Mouse (Mus musculus): ENCODE data around the gene Nfib.
A peak's percentile ranks its signal among the peaks of the same experiment; 100 is the strongest.

The Nfib gene

GRCm38 (mm10) chr4:82624285-82625045 is 81.1 kb downstream of the Nfib start:
- no peak for DNase-seq (ENCODE audit: low spot score)

- no peak for DNase-seq (ENCODE audit: low spot score)
Measured at GRCm38 (mm10) chr4:82623835-82624234, 81.7 kb downstream of the Nfib start.

GRCm38 (mm10) chr4:82623081-82623538 is 82.4 kb downstream of the Nfib start:
- no peak for DNase-seq (ENCODE audit: low spot score)

- DNase-seq (ENCODE audit: low spot score): no peak
Measured at GRCm38 (mm10) chr4:82622321-82622836, 83.2 kb downstream of the Nfib start.

GRCm38 (mm10) chr4:82619539-82619941 is 86.0 kb downstream of the Nfib start:
- peak; percentile 61 for DNase-seq (ENCODE audit: low spot score)

GRCm38 (mm10) chr4:82619003-82619402 is 86.5 kb downstream of the Nfib start:
- DNase-seq (ENCODE audit: low spot score): no peak

- no peak for DNase-seq (ENCODE audit: low spot score)
Measured at GRCm38 (mm10) chr4:82617257-82617656, 88.3 kb downstream of the Nfib start.

- DNase-seq (ENCODE audit: low spot score): no peak
Measured at GRCm38 (mm10) chr4:82615712-82616111, 89.8 kb downstream of the Nfib start.

GRCm38 (mm10) chr4:82614466-82614805 is 91.1 kb downstream of the Nfib start:
- no peak for DNase-seq (ENCODE audit: low spot score)

- no peak for DNase-seq (ENCODE audit: low spot score)
Measured at GRCm38 (mm10) chr4:82613606-82614465, 91.7 kb downstream of the Nfib start.

- no peak for DNase-seq (ENCODE audit: low spot score)
Measured at GRCm38 (mm10) chr4:82609676-82610075, 95.9 kb downstream of the Nfib start.

GRCm38 (mm10) chr4:82608768-82609610 is 96.6 kb downstream of the Nfib start:
- no peak for DNase-seq (ENCODE audit: low spot score)

- DNase-seq (ENCODE audit: low spot score): no peak
Measured at GRCm38 (mm10) chr4:82607266-82607665, 98.3 kb downstream of the Nfib start.

GRCm38 (mm10) chr4:82606351-82606750 is 99.2 kb downstream of the Nfib start:
- DNase-seq (ENCODE audit: low spot score): no peak

GRCm38 (mm10) chr4:82605034-82605784 is 100.3 kb downstream of the Nfib start:
- DNase-seq (ENCODE audit: low spot score): no peak

GRCm38 (mm10) chr4:82604501-82604900 is 101.0 kb downstream of the Nfib start:
- no peak for DNase-seq (ENCODE audit: low spot score)

- DNase-seq (ENCODE audit: low spot score): no peak
Measured at GRCm38 (mm10) chr4:82600636-82601035, 104.9 kb downstream of the Nfib start.

- no peak for DNase-seq (ENCODE audit: low spot score)
Measured at GRCm38 (mm10) chr4:82598436-82598835, 107.1 kb downstream of the Nfib start.

GRCm38 (mm10) chr4:82593681-82594666 is 111.6 kb downstream of the Nfib start:
- no peak for DNase-seq (ENCODE audit: low spot score)
